Comparison of ENCODE assay signal across 9 mouse cellular contexts in genomic region chr6:124739231-124739796, GRCm38 (mm10). TPM values are rescaled to one million over a fixed set of nuclear protein-coding genes. Genes with fewer than 3 reads are reported as not detected.
A peak's percentile ranks its signal among the peaks of the same experiment; 100 is the strongest.
DNase-seq lines count a peak whose midpoint lies in the region; ATAC-seq and TF ChIP-seq lines count a peak whose summit lies in the region.
"Had no signal": no experiment of that assay in that cellular context is flagged by ENCODE, and none has a peak within 500 bp of the region (broad histone marks: within the 10 kb centered on the region; RNA-seq: fewer than 3 reads in every experiment).

No protein-coding gene starts in this region.

- no peak for TF ChIP-seq CTCF in bone marrow, adult 2 months (IDR thresholded peaks at IDR 0.05; ENCODE audit: control insufficient read depth, insufficient read depth, low read length)

- no peak for DNase-seq in kidney, postnatal 14 days
- no peak for DNase-seq in hindbrain, embryonic 14.5 days (ENCODE audit: low spot score)
- DNase-seq in gastrocnemius, postnatal 14 days, result no peak
- no peak for DNase-seq in cerebellum, adult 8-10 months

- H3K27ac ChIP-seq in kidney, embryonic 14.5 days (ENCODE audit: low read depth, low read length), result no peak overlapping the region; the same call in 1 of the 2 replicates
- H3K27ac ChIP-seq in bone marrow, adult 2 months (ENCODE audit: control insufficient read depth, insufficient read depth, low read depth, low read length, poor library complexity), result peak overlapping the region; percentile 55
- H3K27ac ChIP-seq in hindbrain, embryonic 14.5 days, result peak overlapping the region; percentile 98
- peak overlapping the region; percentile 100 for H3K27ac ChIP-seq in midbrain, embryonic 13.5 days

- H3K27me3 ChIP-seq in kidney, embryonic 14.5 days (ENCODE audit: control insufficient read depth, insufficient read depth, low read length), result no peaks in the 10 kb centered on the region
- H3K27me3 ChIP-seq in hindbrain, embryonic 14.5 days (ENCODE audit: control insufficient read depth, insufficient read depth, low read length), result no peaks in the 10 kb centered on the region
- H3K27me3 ChIP-seq in midbrain, embryonic 13.5 days, result no peaks in the 10 kb centered on the region

- H3K9ac ChIP-seq in kidney, embryonic 14.5 days (ENCODE audit: low read depth, low read length), result peak overlapping the region; percentile 9; the same call in 1 of the 2 replicates
- H3K9ac ChIP-seq in hindbrain, embryonic 14.5 days, result peak overlapping the region; percentile 96
- H3K9ac ChIP-seq in midbrain, embryonic 13.5 days (replicated peaks), result peak overlapping the region; percentile 41; the same call in 1 of the 2 replicates

- H3K4me1 ChIP-seq in kidney, embryonic 14.5 days (ENCODE audit: control insufficient read depth, insufficient read depth, low read length), result peaks cover 28% of the 10 kb centered on the region
- peaks cover 8% of the 10 kb centered on the region for H3K4me1 ChIP-seq in bone marrow, adult 2 months (ENCODE audit: control insufficient read depth, insufficient read depth, low read length)
- H3K4me1 ChIP-seq in hindbrain, embryonic 14.5 days (replicated peaks; ENCODE audit: control insufficient read depth, insufficient read depth, low read length), result peaks cover 27% of the 10 kb centered on the region
- peaks cover 29% of the 10 kb centered on the region for H3K4me1 ChIP-seq in midbrain, embryonic 13.5 days (replicated peaks)

- no peak overlapping the region for H3K4me2 ChIP-seq in kidney, embryonic 14.5 days (replicated peaks; ENCODE audit: low read depth, low read length)
- H3K4me2 ChIP-seq in hindbrain, embryonic 14.5 days (replicated peaks), result peak overlapping the region; percentile 83
- H3K4me2 ChIP-seq in midbrain, embryonic 13.5 days (replicated peaks), result peak overlapping the region; percentile 78

- no peaks in the 10 kb centered on the region for H3K9me3 ChIP-seq in kidney, embryonic 14.5 days (ENCODE audit: control insufficient read depth, low read length)
- no peaks in the 10 kb centered on the region for H3K9me3 ChIP-seq in hindbrain, embryonic 14.5 days (ENCODE audit: control insufficient read depth, low read length)
- H3K9me3 ChIP-seq in midbrain, embryonic 13.5 days, result no peaks in the 10 kb centered on the region

- no peak overlapping the region for H3K4me3 ChIP-seq in kidney, embryonic 14.5 days (ENCODE audit: low read length)
- H3K4me3 ChIP-seq in bone marrow, adult 2 months (replicated peaks; ENCODE audit: control insufficient read depth, low read depth, low read length), result no peak overlapping the region
- no peak overlapping the region; the same call in 1 of the 2 replicates for H3K4me3 ChIP-seq in hindbrain, embryonic 14.5 days (replicated peaks; ENCODE audit: low read length)
- no peak overlapping the region; the same call in 1 of the 2 replicates for H3K4me3 ChIP-seq in midbrain, embryonic 13.5 days (replicated peaks)

- WGBS in kidney, embryonic 14.5 days, result 81% methylated on average over 10 of the region's 10 CpGs
- 78% methylated on average over 10 of the region's 10 CpGs for WGBS in bone marrow, adult 2 months
- WGBS in hindbrain, embryonic 14.5 days, result 89% methylated on average over 10 of the region's 10 CpGs
- 91% methylated on average over 10 of the region's 10 CpGs for WGBS in midbrain, embryonic 13.5 days

- ATAC-seq in kidney, embryonic 14.5 days (ENCODE audit: low FRiP score, low TSS enrichment), result no peak
- ATAC-seq in hindbrain, embryonic 14.5 days (ENCODE audit: low FRiP score), result no peak
- no peak for ATAC-seq in midbrain, embryonic 13.5 days
- ATAC-seq in inflammation-experienced regulatory T-cells, adult 6 months, result no peak

- TF ChIP-seq POLR2A in bone marrow, adult 2 months (IDR thresholded peaks at IDR 0.05; ENCODE audit: borderline replicate concordance, control insufficient read depth, low read depth, low read length), result no peak

- intact Hi-C loops in gastrocnemius, postnatal 14 days (cut with DNase I; ENCODE audit: low total_unique reads), result no loop called here

- H3K36me3 ChIP-seq in kidney, embryonic 14.5 days (ENCODE audit: control insufficient read depth, insufficient read depth, low read length), result peaks cover 21% of the 10 kb centered on the region
- H3K36me3 ChIP-seq in hindbrain, embryonic 14.5 days (replicated peaks; ENCODE audit: control insufficient read depth, insufficient read depth), result peaks cover 22% of the 10 kb centered on the region
- H3K36me3 ChIP-seq in midbrain, embryonic 13.5 days, result peaks cover 25% of the 10 kb centered on the region

RNA-seq across cellular contexts. Expression of gene Ptpn6, which starts 0.8 kb away (rescaled TPM):
- 10.0 and 12.9 TPM in 2 replicates for polyA plus RNA-seq in kidney, embryonic 14.5 days (2014; fragmentation: Nextera tagmentation; extraction: Ambion mirVana)
- 239 and 439 TPM in 2 replicates for polyA plus RNA-seq in bone marrow, adult 2 months (2011; ENCODE audit: insufficient read depth, insufficient read length, low replicate concordance, missing spikeins)
- polyA plus RNA-seq in hindbrain, embryonic 14.5 days (2014; fragmentation: Nextera tagmentation; extraction: Ambion mirVana), result 3.5 and 4.3 TPM in 2 replicates
- polyA plus RNA-seq in midbrain, embryonic 13.5 days (2015; fragmentation: Nextera tagmentation; extraction: Ambion mirVana), result 3.4 and 4.1 TPM in 2 replicates
- total RNA-seq in gastrocnemius, postnatal 14 days (2021), result 1 to 10 TPM; 1.7 to 1.9 TPM
- polyA plus RNA-seq in inflammation-experienced regulatory T-cells, adult 6 months (2017; shearing (Covaris generic)), result 100 to 1,000 TPM; 143 to 191 (median 176) TPM

RNA-seq across cellular contexts. Expression of gene Grcc10, which starts 1.9 kb away (rescaled TPM):
- polyA plus RNA-seq in kidney, embryonic 14.5 days (2014; fragmentation: Nextera tagmentation; extraction: Ambion mirVana), result 564 and 762 TPM in 2 replicates
- 138 and 208 TPM in 2 replicates for polyA plus RNA-seq in bone marrow, adult 2 months (2011; ENCODE audit: insufficient read depth, insufficient read length, low replicate concordance, missing spikeins)
- polyA plus RNA-seq in hindbrain, embryonic 14.5 days (2014; fragmentation: Nextera tagmentation; extraction: Ambion mirVana), result 616 and 701 TPM in 2 replicates
- 710 and 725 TPM in 2 replicates for polyA plus RNA-seq in midbrain, embryonic 13.5 days (2015; fragmentation: Nextera tagmentation; extraction: Ambion mirVana)
- total RNA-seq in gastrocnemius, postnatal 14 days (2021), result 100 to 1,000 TPM; 207 to 228 TPM
- 100 to 1,000 TPM; 415 to 626 (median 536) TPM for polyA plus RNA-seq in inflammation-experienced regulatory T-cells, adult 6 months (2017; shearing (Covaris generic))

RNA-seq across cellular contexts. Expression of gene Gm45234, which starts 16.5 kb away (rescaled TPM):
- polyA plus RNA-seq in kidney, embryonic 14.5 days (2014; fragmentation: Nextera tagmentation; extraction: Ambion mirVana), result not detected in 2 replicates
- polyA plus RNA-seq in bone marrow, adult 2 months (2011; ENCODE audit: insufficient read depth, insufficient read length, low replicate concordance, missing spikeins), result not detected in 2 replicates
- not detected in 2 replicates for polyA plus RNA-seq in hindbrain, embryonic 14.5 days (2014; fragmentation: Nextera tagmentation; extraction: Ambion mirVana)
- not detected in 2 replicates for polyA plus RNA-seq in midbrain, embryonic 13.5 days (2015; fragmentation: Nextera tagmentation; extraction: Ambion mirVana)
- not detected for total RNA-seq in gastrocnemius, postnatal 14 days (2021)
- polyA plus RNA-seq in inflammation-experienced regulatory T-cells, adult 6 months (2017; shearing (Covaris generic)), result not detected
- total RNA-seq: neutrophil, adult 5-6 weeks had no signal

RNA-seq across cellular contexts. Expression of gene Atn1, which starts 17.0 kb away (rescaled TPM):
- polyA plus RNA-seq in kidney, embryonic 14.5 days (2014; fragmentation: Nextera tagmentation; extraction: Ambion mirVana), result 17.5 and 17.7 TPM in 2 replicates
- polyA plus RNA-seq in bone marrow, adult 2 months (2011; ENCODE audit: insufficient read depth, insufficient read length, low replicate concordance, missing spikeins), result 11.3 and 19.1 TPM in 2 replicates
- polyA plus RNA-seq in hindbrain, embryonic 14.5 days (2014; fragmentation: Nextera tagmentation; extraction: Ambion mirVana), result 25.9 and 26.0 TPM in 2 replicates
- 21.5 and 25.4 TPM in 2 replicates for polyA plus RNA-seq in midbrain, embryonic 13.5 days (2015; fragmentation: Nextera tagmentation; extraction: Ambion mirVana)
- 10 to 100 TPM; 30.8 to 35.8 TPM for total RNA-seq in gastrocnemius, postnatal 14 days (2021)
- polyA plus RNA-seq in inflammation-experienced regulatory T-cells, adult 6 months (2017; shearing (Covaris generic)), result 1 to 10 TPM; 4.8 to 5.4 (median 5.2) TPM

RNA-seq across cellular contexts. Expression of gene Phb2, which starts 27.2 kb away (rescaled TPM):
- polyA plus RNA-seq in kidney, embryonic 14.5 days (2014; fragmentation: Nextera tagmentation; extraction: Ambion mirVana), result 341 and 402 TPM in 2 replicates
- 143 and 213 TPM in 2 replicates for polyA plus RNA-seq in bone marrow, adult 2 months (2011; ENCODE audit: insufficient read depth, insufficient read length, low replicate concordance, missing spikeins)
- polyA plus RNA-seq in hindbrain, embryonic 14.5 days (2014; fragmentation: Nextera tagmentation; extraction: Ambion mirVana), result 241 and 242 TPM in 2 replicates
- 258 and 276 TPM in 2 replicates for polyA plus RNA-seq in midbrain, embryonic 13.5 days (2015; fragmentation: Nextera tagmentation; extraction: Ambion mirVana)
- 100 to 1,000 TPM; 179 to 184 TPM for total RNA-seq in gastrocnemius, postnatal 14 days (2021)
- polyA plus RNA-seq in inflammation-experienced regulatory T-cells, adult 6 months (2017; shearing (Covaris generic)), result 10 to 100 TPM; 60.8 to 70.7 (median 70.0) TPM

Comparison
In these comparisons a context has a peak if more than half of its experiments do, and no peak if none do; other contexts are left out.
1. H3K9ac ChIP-seq: peak in every context shown above with its lines; median percentile 96 in hindbrain, embryonic 14.5 days; 41 in midbrain, embryonic 13.5 days; 9 in kidney, embryonic 14.5 days.
2. RNA of gene Ptpn6, which starts 0.8 kb away (polyA plus RNA-seq): 239 to 439 TPM in bone marrow, adult 2 months and 143 to 191 TPM in inflammation-experienced regulatory T-cells, adult 6 months; 10.0 to 12.9 TPM in kidney, embryonic 14.5 days, 3.5 to 4.3 TPM in hindbrain, embryonic 14.5 days and 3.4 to 4.1 TPM in midbrain, embryonic 13.5 days; every median in the first group is over 10 times any median in the second.